Mouse (Mus musculus) left cerebral cortex, postnatal 4 days (tissue): ENCODE data around the gene 3110082J24Rik. TPM values are rescaled to one million over a fixed set of nuclear protein-coding genes. Genes with fewer than 3 reads are reported as not detected.
A peak's percentile ranks its signal among the peaks of the same experiment; 100 is the strongest.
"Not testable (repeated sequence)": the region's sequence is repeated elsewhere in the genome, so short reads cannot be mapped to it uniquely, and the experiment has no call there.

Source experiments
- DNase-seq: peaks from one replicate; pipeline ENCODE4 v3.0.0-alpha.2; 2022
- intact Hi-C: fragments of 180-260 bp; cut with DNase I; formaldehyde crosslinking; loops from one replicate; pipeline ENCODE4 v1.15.1; 2025
- total RNA-seq, 2 experiments: library from RNA; stranded (reverse); gene quantifications; 2 replicates each; pipeline ENCODE4 v1.2.3; 2021

The 3110082J24Rik gene
- total RNA-seq, 2 experiments from 2014 or later: 1.6 to 2.6 TPM

GRCm38 (mm10) chr5:30092701-30093100 is 13.2 kb downstream of the 3110082J24Rik start:
- DNase-seq: no peak
- intact Hi-C loops: no loop called here

DNA sequence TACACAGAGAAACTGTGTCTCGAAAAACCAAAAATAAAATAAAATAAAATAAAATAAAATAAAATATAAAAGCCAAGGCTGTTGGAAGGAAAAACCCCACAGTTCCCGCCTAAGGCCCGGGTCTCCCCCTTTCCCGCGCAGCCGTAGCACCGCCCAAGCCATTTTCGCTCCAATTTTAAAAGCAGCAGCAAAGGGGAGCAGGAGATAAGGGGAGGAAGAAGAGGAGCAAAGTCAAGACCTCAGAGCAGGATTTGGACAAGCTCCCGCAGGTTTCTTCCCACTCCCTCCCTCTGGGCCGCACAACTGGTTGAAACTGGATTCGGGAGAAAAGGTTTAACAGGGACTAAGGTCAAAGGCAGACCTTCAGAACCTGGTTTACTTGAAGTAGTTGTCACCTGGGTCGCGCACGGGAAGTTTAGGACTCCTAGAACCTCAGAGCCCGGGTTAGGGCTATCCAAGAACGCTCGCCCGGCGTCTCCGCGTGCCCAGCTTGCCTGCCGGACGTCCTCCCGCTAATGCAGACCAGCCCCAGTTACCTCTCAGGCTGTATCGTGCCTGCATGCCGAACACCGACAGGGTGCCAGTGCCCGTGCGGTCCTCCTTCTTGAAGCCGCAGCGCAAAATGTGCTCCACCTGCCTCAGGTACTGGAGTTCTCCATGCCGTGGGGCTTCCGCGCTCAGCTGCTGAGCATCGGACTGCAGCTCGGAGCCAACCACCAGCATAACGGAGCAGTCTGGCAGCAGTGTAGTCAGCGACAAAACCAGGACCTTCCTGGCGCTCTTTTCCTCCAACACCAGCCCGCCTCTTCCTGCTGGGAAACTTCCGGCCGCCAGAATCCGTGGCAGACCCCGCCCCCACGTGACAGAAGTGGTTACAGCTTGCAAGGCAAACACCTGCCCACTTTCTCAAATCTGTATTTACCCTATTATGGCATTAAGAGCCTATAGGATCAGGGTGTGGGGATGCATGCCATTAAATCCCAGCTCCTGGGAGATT is 32.8 kb downstream of the 3110082J24Rik start, which contains the start of gene Tyms:
Tyms (minus strand) TSS at position 793 of the 997 bp plus-strand sequence.
- intact Hi-C loops: no loop called here
- DNase-seq: peak; percentile 86

DNA sequence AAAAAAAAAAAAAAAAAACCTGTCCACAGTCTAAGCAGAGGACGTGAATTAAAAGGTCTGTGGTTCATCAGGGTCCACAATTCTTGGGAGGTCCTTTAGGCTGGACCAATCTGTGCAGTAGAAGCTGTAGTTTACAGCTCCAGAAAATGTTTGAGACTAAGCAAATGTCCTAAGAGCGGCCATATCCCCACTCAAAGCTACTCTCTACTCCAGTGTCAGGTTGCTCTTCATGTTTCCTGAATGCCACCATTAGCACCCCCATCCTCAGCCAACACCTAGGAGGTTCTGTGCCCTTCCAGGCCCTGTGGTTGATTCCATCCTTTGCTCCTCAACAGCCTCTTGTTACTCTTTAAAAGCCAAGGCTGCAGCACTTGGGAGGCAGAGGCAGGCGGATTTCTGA is 33.5 kb downstream of the 3110082J24Rik start:
- intact Hi-C loops: no loop called here

GRCm38 (mm10) chr5:30071677-30072076 is 34.2 kb downstream of the 3110082J24Rik start:
- no peak for DNase-seq
- intact Hi-C loops: no loop called here

More for the DNA sequence above, 33.5 kb downstream of the 3110082J24Rik start:
- no peak for DNase-seq

GRCm38 (mm10) chr5:30067726-30068125 is 38.2 kb downstream of the 3110082J24Rik start:
- intact Hi-C loops: no loop called here
- DNase-seq: no peak

- not testable (repeated sequence) for DNase-seq
These were observed 46.3 kb downstream of the 3110082J24Rik start for GRCm38 (mm10) chr5:30059607-30060006.

GRCm38 (mm10) chr5:30058216-30058731 is 47.6 kb downstream of the 3110082J24Rik start:
- DNase-seq: no peak

More at GRCm38 (mm10) chr5:30059607-30060006, 46.3 kb downstream of the 3110082J24Rik start:
- intact Hi-C loops: not testable (repeated sequence)

More at GRCm38 (mm10) chr5:30058216-30058731, 47.6 kb downstream of the 3110082J24Rik start:
- intact Hi-C loops: no loop called here

Other genes starting within 250 kb of the 3110082J24Rik start
- not detected for gene Il6, start 93.0 kb downstream of the 3110082J24Rik start, total RNA-seq
- 10 to 100 TPM; 14.9 to 15.9 TPM for gene Tyms, start 32.5 kb downstream of the 3110082J24Rik start, total RNA-seq
- 10 to 100 TPM; 10.3 to 10.8 TPM for gene Garem2, start 925 bp downstream of the 3110082J24Rik start, total RNA-seq
- gene Hadha, start 49.1 kb upstream of the 3110082J24Rik start, total RNA-seq: 10 to 100 TPM; 58.6 to 61.6 TPM
- 10 to 100 TPM; 42.2 to 44.9 TPM for gene Hadhb, start 49.2 kb upstream of the 3110082J24Rik start, total RNA-seq
- not detected for gene Adgrf3, start 99.6 kb upstream of the 3110082J24Rik start, total RNA-seq
- 10 to 100 TPM; 67.2 to 78.6 TPM for gene Selenoi, start 126.5 kb upstream of the 3110082J24Rik start, total RNA-seq
- 10 to 100 TPM; 12.6 to 14.6 TPM for gene Drc1, start 175.3 kb upstream of the 3110082J24Rik start, total RNA-seq